Mouse (Mus musculus): ENCODE data around the gene Zfp768. TPM values are rescaled to one million over a fixed set of nuclear protein-coding genes. Genes with fewer than 3 reads are reported as not detected.
A peak's percentile ranks its signal among the peaks of the same experiment; 100 is the strongest.
"Not testable (repeated sequence)": the region's sequence is repeated elsewhere in the genome, so short reads cannot be mapped to it uniquely, and the experiment has no call there.

Zfp768 gene
- total RNA-seq (2017) = 5.4 and 6.8 TPM in 2 replicates

DNA sequence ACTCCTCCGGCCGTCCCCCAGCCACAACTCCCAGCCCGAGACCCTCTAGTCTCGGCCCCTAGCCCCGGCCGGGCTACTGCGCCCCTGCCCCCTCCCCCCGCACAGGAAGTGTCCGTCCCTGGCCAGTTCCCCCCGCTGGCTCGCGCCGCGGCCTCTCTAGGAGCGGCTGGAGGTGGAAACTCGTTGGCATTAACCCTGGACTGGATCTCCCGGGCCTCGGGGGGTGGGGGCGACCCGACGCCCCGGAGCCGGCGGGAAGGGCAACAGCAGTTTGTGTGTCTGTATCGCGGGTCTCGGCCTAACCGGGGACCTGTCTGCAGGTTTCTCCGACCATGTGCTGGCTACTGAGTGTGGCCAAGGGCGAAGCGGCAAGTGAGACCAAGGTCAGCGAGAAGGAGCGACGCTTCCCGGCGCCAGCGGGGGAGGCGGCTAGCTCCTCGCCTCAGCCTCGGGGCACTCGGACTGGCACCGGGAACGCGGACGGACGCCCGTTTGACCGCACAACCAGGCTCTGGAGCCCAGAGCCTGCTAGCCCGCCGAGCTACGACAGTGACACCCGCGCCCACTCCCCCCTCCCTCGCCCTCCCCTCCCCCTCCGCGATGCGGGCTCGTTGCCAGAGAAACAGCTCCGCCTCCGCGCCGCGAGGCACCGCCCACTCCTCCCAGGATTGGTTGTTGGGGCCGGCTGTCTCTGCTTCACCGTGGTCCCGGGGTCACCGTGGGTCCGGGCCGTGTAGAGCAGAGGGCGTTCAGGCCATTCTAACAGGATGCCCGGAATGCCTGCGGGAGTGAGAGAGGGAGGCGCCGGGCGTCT, at the start of gene Zfp768:
Gene Zfp768 (minus strand): TSS at position 78 of the 814 bp plus-strand sequence.
- ATAC-seq (ENCODE audit: extremely low read depth, insufficient number of reproducible peaks, low FRiP score, poor library complexity, severe bottlenecking) = peak; percentile 66

DNA sequence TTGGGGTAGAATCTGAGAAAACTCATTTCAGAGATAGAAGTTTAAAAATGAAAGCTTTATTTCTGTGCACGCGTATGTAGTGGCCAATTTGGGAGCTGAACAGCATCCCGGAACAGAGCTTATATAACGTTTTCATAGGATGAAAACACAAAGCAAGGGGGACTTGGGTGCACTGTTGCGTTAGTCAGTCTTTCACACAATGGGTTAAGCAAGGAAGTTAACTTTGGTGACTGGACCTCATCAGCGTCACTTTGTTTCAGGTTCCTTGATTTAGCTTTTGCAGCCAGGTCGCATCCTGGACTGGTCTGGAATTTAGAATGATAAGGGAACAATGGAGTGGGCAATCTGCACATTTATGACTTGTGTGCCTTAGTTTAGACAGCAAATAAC, 48.5 kb upstream of the Zfp768 start:
- no peak for ATAC-seq (ENCODE audit: extremely low read depth, insufficient number of reproducible peaks, low FRiP score, poor library complexity, severe bottlenecking)

DNA sequence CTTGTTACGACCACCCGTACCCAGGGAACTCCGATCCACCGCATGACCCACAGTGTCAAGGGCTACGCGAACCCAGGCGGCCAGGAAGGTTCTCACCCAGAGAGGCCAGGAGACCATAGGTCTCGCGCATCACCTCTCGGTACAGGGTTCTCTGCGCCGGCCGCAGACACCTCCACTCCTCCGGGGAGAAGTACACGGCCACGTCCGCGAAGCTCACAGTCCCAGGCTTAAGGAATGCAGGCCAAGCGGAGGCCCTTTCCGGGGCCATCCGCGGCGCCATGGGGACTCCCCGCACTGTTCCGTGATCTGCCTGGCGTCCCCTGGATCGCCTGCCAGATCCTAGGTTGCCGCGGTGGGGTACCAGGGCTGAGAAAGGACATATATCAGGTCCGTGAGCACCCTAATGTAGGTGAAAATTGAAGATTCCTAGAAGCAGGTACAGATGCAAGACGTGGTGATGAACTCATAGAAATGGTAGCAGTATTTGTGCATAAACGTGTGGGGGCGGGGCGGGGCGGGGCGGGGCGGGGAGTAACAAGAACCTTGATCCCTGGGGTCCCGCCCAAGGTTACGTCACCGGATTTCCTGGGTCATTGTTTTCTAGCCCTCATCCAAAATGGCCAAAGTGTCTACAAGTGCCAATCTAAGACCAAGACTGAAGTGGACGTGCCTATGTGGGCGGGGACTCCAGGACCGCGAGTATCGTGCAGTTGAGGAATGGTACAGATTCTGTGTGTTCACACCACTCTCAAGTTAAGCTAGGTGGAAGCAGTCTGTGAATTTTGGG, 48.0 kb upstream of the Zfp768 start, which contains the start of gene E430018J23Rik:
Gene E430018J23Rik (minus strand): TSS at position 473 of the 787 bp plus-strand sequence.
- ATAC-seq (ENCODE audit: extremely low read depth, insufficient number of reproducible peaks, low FRiP score, poor library complexity, severe bottlenecking) = peak; percentile 98

DNA sequence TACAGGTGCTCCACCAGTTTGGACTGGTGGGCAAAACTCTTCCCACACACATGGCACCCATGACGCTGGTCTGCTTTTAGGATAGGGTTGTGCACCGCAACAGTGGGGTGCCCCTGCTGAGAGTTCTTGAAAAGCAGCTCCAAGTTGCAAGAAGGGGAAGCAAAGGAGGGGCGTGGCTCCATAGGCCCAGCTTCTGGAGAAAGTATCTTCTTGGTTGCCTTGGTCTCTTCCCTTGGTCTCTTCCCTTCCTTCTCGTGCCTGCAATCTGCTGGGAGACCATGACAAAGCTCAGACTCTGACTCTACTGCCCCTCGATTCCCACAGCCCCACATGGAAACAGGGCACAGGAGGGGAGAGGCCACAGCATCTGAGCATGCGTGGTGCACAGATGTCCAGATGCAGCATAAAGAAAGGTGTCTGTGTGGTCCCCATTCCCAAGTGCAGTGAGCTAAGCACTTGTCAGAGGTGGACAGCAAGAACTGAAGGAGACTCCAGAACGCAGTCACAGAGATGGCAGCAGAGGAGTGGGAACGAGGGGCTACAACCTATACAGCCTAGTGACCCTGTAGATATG, 46.9 kb upstream of the Zfp768 start:
- no peak for ATAC-seq (ENCODE audit: extremely low read depth, insufficient number of reproducible peaks, low FRiP score, poor library complexity, severe bottlenecking)

DNA sequence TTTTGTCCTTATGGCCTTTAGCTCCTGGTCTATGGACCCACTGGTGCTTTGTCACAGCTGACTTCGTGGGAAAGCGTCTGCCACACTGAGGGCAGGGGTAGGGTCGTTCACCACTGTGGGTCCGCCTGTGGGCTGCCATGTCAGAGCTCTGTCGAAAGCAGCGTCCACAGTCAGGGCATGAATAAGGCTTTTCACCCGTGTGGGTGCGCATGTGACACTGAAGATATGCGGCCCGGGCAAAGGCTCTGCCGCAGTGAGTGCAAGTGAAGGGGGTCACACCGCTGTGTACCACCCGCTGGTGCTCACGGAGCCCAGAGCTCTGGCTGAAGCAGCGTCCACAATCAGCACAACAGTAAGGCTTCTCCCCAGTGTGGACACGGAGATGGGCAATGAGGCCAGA, 46.1 kb upstream of the Zfp768 start:
- no peak for ATAC-seq (ENCODE audit: extremely low read depth, insufficient number of reproducible peaks, low FRiP score, poor library complexity, severe bottlenecking)

DNA sequence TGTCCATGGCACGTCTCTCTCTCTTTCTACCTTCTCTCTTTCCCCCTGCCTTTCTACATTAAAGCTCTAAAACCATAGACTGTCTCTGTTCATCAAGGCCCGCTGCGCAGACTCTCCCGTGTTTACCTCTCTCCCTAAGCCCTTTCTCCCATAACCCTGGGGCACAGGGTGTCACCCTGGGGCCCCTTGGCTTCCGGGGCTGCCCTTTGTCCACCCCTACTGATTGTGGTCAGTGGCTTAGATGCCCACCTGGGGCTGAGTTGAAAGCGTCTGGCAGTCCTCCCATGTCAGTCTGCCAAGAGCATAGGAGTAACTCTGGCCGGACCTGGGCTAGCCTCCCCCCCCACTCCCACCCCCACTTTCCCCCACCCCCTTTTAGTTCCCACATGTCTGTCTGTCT, 44.9 kb upstream of the Zfp768 start:
- no peak for ATAC-seq (ENCODE audit: extremely low read depth, insufficient number of reproducible peaks, low FRiP score, poor library complexity, severe bottlenecking)

DNA sequence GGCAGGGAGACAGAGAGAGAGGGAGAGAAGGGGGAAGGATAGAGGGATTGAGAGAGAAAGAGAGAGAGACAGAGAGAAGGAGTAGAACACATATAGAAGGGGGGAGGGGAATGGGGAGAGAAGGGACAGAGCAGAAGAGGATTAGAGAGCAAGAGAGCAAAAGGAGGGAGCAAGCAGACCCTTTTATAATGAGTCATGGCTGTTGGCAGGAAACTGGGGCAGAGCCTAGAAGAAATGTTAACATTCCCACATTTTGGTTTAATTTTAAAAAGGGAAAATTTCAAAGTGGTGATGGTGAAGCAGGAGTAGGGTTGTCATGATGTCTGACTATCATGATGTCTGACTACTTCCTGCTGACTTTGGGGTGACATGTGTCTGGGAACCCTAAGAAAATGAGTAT, 42.8 kb upstream of the Zfp768 start:
- ATAC-seq (ENCODE audit: extremely low read depth, insufficient number of reproducible peaks, low FRiP score, poor library complexity, severe bottlenecking) = not testable (repeated sequence)

DNA sequence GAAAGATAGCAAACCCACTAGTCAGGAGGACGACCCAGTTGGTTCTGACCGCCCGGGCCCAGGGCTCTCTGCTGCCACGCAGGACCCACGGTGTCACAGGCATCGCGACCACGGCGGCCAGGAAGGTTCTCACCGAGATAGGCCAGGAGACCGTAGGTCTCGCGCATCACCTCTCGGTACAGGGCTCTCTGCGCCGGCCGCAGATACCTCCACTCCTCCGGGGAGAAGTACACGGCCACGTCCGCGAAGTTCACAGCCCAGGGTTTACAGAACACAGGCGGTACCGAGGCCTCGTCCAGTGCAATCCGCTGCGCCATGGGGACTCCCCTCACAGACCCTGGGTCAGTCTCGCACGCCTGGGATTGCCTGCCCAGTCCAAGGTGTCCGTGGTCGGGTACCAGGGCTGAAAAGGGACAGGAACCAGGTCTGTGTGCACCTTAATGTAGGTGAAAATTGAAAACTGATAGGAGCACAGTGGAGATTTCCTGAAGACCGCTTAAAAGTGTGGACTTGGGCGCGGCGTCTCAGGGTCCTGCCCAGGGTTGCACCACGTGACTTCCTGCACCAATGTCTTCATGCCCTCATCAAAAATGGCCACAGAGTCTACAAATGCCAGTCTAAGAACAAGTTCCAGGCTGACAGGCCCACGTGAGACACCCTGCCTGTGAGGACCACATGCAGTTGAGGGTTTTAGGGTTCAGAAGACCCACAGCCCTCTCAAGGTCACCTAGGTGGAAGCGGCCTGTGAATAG, 41.4 kb upstream of the Zfp768 start, which contains the start of gene 9130019O22Rik:
Gene 9130019O22Rik (minus strand): TSS at position 526 of the 752 bp plus-strand sequence.
- ATAC-seq (ENCODE audit: extremely low read depth, insufficient number of reproducible peaks, low FRiP score, poor library complexity, severe bottlenecking) = peak; percentile 84

DNA sequence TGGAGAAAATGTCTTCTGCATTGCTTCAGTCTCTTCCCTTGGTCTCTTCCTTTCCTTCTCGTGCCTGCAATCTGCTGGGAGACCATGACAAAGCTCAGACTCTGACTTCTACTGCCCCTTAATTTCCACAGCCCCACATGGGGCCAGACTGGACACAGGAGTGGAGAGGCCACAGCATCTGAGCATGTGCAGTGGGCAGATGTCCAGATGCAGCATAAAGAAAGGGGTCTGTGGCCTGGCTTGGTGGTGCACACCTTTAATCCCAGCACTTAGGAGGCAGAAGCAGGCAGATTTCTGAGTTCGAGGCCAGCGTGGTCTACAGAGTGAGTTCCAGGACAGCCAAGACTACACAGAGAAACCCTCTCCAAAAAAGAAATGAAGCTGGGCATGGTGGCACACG, 40.2 kb upstream of the Zfp768 start:
- ATAC-seq (ENCODE audit: extremely low read depth, insufficient number of reproducible peaks, low FRiP score, poor library complexity, severe bottlenecking) = not testable (repeated sequence)

DNA sequence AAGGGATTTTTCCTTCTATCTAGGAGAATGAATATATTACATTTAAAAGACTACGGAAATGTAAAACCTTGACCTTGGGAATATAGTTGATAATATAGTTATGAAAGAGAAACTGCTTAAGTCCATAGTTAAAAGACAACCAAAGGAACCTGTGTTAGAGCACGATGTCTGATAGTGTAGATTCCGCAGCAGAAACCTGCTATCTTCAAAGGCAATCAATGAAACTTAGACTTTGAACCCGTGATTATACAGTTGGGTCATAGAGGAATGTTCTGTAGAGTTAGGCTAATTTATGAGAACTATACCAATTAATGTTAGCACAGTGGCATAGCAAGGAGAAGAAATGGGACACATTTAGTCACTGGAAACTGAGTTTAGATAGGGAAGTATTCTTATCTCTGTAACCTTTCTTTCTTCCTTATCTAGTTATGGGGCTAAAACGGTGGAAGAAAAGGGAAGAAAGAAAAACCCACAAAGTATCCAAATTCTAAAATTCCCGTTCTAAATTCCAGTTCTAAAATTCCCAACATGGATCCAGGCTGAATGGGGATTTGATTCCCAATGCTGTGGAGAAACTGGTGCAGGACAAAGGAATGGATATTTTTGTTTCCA, 33.0 kb upstream of the Zfp768 start:
- no peak for ATAC-seq (ENCODE audit: extremely low read depth, insufficient number of reproducible peaks, low FRiP score, poor library complexity, severe bottlenecking)

DNA sequence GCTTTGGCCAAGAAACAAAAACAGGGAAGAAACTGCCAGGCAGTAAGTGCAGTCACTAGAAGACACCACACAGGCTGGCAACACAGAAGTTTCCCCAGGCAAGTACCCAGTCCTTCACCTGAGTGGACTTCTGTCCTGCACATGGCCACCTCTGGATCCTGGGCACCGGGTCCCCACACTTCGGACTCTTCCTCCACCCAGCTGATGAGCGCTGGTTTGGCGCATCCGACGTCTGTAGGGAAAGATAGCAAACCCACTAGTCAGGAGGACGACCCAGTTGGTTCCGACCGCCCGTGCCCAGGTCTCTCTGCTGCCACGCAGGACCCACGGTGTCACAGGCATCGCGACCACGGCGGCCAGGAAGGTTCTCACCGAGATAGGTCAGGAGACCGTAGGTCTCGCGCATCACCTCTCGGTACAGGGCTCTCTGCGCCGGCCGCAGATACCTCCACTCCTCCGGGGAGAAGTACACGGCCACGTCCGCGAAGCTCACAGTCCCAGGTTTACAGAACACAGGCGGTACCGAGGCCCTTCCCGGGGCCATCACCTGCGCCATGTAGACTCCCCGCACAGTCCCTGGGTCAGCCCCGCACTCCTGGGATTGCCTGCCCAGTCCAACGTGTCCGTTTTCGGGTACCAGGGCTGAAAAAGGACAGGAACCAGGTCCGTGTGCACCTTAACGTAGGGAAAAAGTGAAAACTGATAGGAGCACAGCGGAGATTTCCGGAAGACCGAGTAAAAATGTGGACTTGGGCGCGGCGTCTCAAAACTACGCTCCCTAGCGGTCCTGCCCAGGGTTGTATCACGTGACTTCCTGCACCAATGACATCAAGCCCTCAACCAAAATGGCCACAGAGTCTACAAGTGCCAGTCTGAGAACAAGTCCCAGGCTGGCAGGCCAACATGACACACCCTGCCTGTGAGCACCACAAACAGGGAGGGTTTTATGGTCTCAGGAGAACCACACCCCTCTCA, 30.2 kb upstream of the Zfp768 start, which contains the start of gene Zfp747:
Gene Zfp747 (minus strand): TSS at position 780 of the 975 bp plus-strand sequence.
- peak; percentile 95 for ATAC-seq (ENCODE audit: extremely low read depth, insufficient number of reproducible peaks, low FRiP score, poor library complexity, severe bottlenecking)

DNA sequence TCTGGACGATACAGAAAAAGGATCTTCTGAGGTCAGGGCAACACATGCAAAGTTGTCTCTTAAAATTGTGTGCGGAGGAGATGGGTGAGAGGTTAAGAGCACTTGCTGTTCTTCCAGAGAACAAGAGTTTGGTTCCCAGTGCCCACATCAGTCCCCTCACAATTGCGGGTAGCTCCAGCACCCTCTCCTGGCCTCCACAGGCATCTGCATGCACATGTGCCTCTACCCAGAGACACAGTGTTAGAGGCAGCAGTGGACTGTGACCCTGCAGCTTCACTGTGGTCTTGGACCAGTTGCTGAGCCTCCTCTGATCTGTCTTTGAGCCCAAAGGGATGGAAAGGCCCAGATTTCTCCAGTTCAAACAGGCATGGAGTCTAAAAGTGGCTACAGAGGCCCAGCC, 26.5 kb upstream of the Zfp768 start:
- ATAC-seq (ENCODE audit: extremely low read depth, insufficient number of reproducible peaks, low FRiP score, poor library complexity, severe bottlenecking) = not testable (repeated sequence)

DNA sequence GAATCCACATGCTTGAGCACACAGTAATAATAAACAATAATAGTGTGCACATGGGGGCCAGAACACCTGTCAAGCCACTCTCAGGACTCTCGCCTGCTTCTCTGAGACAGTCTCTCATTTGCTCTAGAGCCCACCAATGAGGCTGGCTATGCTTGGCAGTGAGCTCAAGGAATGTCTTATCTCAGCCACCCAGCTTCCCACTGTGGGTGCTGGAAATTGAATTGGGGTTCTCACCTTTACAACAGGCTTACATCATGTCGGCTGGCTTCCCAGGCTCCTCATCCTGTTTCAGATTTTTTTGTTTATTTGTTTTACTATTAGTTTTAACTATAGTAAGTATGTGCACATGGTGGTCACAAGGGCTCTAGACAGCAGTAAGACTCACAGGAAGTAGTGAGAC, 25.8 kb upstream of the Zfp768 start:
- ATAC-seq (ENCODE audit: extremely low read depth, insufficient number of reproducible peaks, low FRiP score, poor library complexity, severe bottlenecking) = no peak

DNA sequence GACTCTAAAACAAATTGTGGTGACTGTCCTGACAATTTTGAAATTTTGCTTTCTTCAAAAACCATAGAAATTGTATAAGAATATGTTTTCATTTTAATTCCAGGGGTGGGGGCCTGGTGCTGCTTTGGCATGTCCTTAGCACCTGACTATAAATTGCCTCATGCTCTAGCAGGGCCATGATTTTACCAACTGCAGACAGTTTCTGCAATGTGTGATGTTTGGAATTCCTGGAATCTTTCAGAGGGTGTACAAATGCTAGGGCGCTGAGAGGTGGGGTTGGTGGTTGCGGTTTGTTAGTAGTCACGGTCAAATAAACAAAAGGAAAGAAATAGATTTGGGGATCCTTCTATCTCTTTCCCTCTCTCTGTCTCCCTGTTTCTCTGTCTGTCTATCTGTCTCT, 20.9 kb upstream of the Zfp768 start:
- ATAC-seq (ENCODE audit: extremely low read depth, insufficient number of reproducible peaks, low FRiP score, poor library complexity, severe bottlenecking) = no peak

DNA sequence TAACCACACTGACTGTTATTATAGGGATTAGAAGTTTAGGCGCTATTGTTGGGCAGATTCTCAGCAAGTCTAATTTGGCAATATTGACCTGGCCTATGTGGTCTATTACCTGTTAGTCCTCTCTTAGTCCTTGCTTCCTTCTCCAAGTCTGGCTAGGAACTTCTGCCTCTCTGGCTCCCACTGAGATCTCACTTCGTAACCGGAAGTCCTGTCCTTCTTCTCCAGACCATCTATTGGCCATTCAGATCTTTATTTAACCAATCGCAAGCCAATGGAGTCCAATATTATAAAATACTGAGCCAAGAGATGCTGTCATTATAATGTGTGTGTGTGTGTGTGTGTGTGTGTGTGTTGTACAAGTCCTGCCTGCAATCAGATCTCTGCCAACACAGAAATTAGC, 18.8 kb upstream of the Zfp768 start:
- no peak for ATAC-seq (ENCODE audit: extremely low read depth, insufficient number of reproducible peaks, low FRiP score, poor library complexity, severe bottlenecking)

DNA sequence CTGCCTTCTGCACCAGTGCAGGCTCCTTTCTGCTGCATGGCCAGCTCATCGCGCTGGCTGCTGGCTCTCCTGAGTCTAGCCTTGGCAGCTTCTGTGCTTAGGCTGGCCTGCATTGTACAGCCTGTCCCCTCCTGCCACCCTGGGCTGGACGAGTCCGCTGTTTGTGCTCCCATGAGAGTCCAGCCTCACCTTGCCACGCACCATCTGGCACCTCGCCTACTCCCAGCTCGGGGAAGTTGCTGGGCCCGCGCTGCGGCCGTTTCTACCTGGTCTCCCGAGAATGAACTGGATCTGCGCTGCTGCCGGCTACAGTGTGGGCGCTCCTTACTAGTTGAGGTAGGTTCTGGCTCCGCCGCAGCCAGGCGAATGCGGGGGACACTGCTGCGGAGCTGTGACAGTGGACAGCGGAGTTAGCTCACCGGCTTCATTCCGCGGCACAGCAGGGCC, 18.1 kb upstream of the Zfp768 start:
- ATAC-seq (ENCODE audit: extremely low read depth, insufficient number of reproducible peaks, low FRiP score, poor library complexity, severe bottlenecking) = no peak

DNA sequence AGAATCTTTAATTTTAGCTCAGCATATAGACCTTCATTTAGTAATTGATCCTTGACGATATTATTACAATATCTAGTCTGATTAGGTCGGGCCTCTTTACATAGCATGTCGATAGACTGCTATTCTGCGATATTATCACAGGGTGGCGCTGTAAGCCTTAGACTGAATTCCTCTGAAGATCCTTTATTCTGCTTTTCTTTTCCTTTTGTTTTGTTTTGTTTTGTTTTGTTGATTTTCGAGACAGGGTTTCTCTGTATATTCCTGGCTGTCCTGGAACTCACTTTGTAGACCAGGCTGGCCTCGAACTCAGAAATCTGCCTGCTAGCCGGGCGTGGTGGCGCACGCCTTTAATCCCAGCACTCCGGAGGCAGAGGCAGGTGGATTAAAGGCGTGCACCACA, 17.0 kb upstream of the Zfp768 start:
- ATAC-seq (ENCODE audit: extremely low read depth, insufficient number of reproducible peaks, low FRiP score, poor library complexity, severe bottlenecking) = peak; percentile 71; the same call in 1 of the 2 replicates

All from neutrophil, adult 5-6 weeks (primary cell).